Mouse (Mus musculus) ovary, adult 18-20 months (tissue): Measurements from ENCODE around the gene Zfp697.
"Not testable (repeated sequence)": the region's sequence is repeated elsewhere in the genome, so short reads cannot be mapped to it uniquely, and the experiment has no call there.

Experiments used
- DNase-seq: peaks from one replicate; pipeline ENCODE4 v3.0.0; 2022; ENCODE audit warnings: low spot score, mixed read lengths

The Zfp697 gene

GRCm38 (mm10) chr3:98630152-98630551 lies 247.9 kb downstream of the Zfp697 start, which contains the start of gene Hsd3b5:
Gene Hsd3b5, minus strand, starts transcription at chr3:98630252.
- DNase-seq = no peak

DNA sequence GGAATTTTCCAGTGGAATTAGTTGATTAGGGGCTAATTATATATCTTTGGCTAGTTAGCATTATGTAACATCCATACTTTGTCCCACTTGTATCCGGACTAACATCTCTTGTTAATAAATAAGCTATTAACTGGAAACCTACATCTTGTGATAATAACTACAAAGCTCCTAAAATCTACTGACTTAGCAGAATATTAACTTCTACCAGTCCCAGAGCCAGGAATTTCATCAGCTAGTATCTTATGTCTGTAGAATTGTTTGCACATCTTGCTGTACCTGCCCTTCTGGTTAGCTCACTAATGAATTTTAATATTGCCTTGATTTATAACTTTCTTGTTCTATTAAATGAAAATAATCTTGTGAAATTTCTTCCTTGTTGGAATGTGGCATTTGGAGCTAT lies 252.9 kb downstream of the Zfp697 start:
- no peak for DNase-seq

GRCm38 (mm10) chr3:98680786-98681185 lies 298.5 kb downstream of the Zfp697 start:
- no peak for DNase-seq

- DNase-seq = no peak
Measured at GRCm38 (mm10) chr3:98682401-98682800, 300.1 kb downstream of the Zfp697 start.

GRCm38 (mm10) chr3:98720740-98721139 lies 338.5 kb downstream of the Zfp697 start:
- no peak for DNase-seq

GRCm38 (mm10) chr3:98724376-98724775 lies 342.1 kb downstream of the Zfp697 start, which contains the start of gene Hsd3b2:
Gene Hsd3b2, minus strand, starts transcription at chr3:98724543.
- no peak for DNase-seq

- DNase-seq = no peak
Measured at GRCm38 (mm10) chr3:98726281-98726680, 344.0 kb downstream of the Zfp697 start.

DNA sequence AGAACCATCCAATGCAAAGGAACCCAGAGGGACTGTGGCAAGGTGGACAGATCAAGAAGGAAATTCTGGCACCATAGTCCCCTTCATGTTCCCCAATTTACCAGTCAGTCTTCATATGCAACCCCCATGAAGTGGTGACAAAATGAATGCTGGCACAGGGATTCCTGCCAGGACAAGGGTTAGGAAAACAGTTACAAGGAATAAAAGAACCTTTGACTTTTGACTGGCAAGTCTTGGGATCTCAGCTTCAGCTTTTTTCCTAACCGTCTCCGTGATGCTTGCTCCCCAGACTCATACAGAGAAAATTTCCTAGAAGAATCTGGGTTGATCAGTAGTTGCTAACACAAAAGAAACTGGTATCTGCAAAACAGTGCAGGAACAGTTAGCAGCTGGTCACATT lies 351.5 kb downstream of the Zfp697 start:
- DNase-seq = no peak

- no peak for DNase-seq
Measured at GRCm38 (mm10) chr3:98734340-98734739, 352.1 kb downstream of the Zfp697 start.

GRCm38 (mm10) chr3:98741043-98741442 lies 358.8 kb downstream of the Zfp697 start:
- DNase-seq = not testable (repeated sequence)

DNA sequence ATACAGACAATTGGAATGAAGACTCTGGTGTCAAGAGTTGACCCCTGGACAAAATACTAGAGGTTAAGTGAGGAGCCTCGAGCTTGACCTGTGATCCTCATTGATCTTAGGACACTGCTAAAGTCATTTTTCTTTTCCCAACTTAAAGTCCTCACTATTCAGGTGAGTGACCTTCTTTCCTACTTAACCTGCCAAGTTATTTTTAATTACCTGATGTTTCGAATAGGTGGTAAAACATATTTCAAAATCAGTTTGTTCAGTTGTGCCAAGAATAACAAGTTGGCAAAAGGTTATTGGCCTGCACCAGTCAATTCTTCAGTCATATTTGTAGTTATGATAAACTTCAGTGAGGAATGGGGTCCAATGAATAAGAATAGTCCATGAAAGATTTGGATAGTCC lies 369.9 kb downstream of the Zfp697 start:
- DNase-seq = no peak

GRCm38 (mm10) chr3:98756836-98757235 lies 374.6 kb downstream of the Zfp697 start:
- DNase-seq = no peak

DNA sequence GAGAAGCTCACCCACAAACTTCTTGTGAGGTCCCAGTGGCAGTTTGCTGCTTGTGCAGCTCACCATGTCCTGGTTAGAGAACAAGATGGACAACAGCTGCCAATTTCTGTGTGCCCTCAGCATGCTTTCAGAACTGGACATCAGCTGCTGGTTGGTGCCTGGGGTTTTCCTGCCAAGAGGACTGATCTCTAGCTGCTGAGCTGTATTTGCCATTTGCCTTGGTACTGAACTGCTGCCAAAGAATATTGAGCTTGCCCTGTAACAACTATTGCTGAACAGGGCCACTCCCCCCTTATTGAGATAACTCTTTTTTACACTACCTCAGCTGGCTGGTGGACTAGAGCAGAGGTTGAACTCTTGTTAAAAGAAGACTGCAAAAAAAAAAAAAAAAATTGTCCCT lies 381.9 kb downstream of the Zfp697 start:
- DNase-seq = no peak

DNA sequence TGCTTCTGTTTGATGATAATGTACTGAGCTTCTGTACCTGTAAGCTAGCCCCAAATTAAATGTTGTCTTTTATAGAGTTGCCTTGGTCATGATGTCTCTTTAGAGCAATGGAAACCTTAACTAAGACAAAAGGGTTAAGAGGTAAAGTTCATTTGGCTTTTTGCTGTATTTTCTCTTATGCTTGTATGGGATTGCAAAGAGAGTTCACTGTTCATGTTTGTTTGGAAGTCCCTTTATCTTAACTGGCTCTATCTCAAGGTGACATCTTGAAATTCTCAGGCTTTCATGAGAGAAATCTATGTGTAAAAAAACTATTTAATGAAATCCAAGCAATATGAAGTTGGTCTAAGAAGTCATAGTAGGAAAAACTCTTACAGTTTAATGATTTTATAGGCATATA lies 398.7 kb downstream of the Zfp697 start:
- no peak for DNase-seq

GRCm38 (mm10) chr3:98782181-98782868 lies 400.1 kb downstream of the Zfp697 start:
- DNase-seq = no peak

GRCm38 (mm10) chr3:98786551-98786950 lies 404.3 kb downstream of the Zfp697 start:
- DNase-seq = no peak
